In the genomic region with DNA sequence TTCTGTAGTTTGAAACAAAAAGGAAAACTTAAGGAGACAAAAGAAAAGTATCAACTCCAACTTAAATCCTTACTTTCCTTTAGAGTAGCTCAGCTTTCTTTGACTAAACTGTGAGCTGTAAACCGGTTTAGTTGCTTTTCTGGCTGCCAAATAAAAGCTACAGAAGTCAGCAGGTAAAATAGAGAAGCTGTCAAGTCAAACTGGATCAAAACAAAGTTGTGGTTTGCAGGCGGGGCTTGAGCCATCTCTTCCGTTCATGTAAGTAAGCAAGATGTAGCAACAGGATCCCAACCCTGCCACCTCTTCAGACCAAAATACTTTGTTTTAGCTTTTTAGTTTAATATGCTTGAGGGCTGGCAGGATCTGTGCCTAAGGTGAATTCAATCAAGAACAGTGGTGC, we compare ENCODE assay signal across 12 mouse cellular contexts. TPM values are rescaled to one million over a fixed set of nuclear protein-coding genes. Genes with fewer than 3 reads are reported as not detected.
A peak's percentile ranks its signal among the peaks of the same experiment; 100 is the strongest.
DNase-seq lines count a peak whose midpoint lies in the region; ATAC-seq and TF ChIP-seq lines count a peak whose summit lies in the region.
"Had no signal": no experiment of that assay in that cellular context is flagged by ENCODE, and none has a peak within 500 bp of the region (broad histone marks: within the 10 kb centered on the region; RNA-seq: fewer than 3 reads in every experiment).

No protein-coding gene starts in this region.

- TF ChIP-seq CTCF in MEL (IDR thresholded peaks at IDR 0.05 in 2 of 3, conservative IDR thresholded peaks at IDR 0.05 in 1 of 3; ENCODE audit: control insufficient read depth in 1 of 3, insufficient read depth in 1 of 3, low read depth in 2 of 3, low read length in 3 of 3, poor library complexity in 1 of 3, severe bottlenecking in 1 of 3), result no peak

- no peak overlapping the region for H3K4me3 ChIP-seq in heart, embryonic 10.5 days
- peak overlapping the region in 1 of 2 experiments; percentile 45; a peak in 2 of 4 replicates for H3K4me3 ChIP-seq in MEL (ENCODE audit: control insufficient read depth in 1 of 2, insufficient read depth in 1 of 2, low read depth in 2 of 2, low read length in 2 of 2)
- no peak overlapping the region for H3K4me3 ChIP-seq in stomach, embryonic 16.5 days (replicated peaks; ENCODE audit: low read length)
- H3K4me3 ChIP-seq in midbrain, embryonic 11.5 days (ENCODE audit: low read depth, low read length), result no peak overlapping the region
- H3K4me3 ChIP-seq: forebrain, embryonic 12.5 days; kidney, embryonic 15.5 days had no signal

- ATAC-seq in stomach, embryonic 16.5 days (ENCODE audit: insufficient read depth, low FRiP score), result no peak
- ATAC-seq in midbrain, embryonic 11.5 days (ENCODE audit: low FRiP score), result no peak
- ATAC-seq: midbrain, embryonic 16.5 days had no signal

- 49% methylated on average over 3 of the region's 3 CpGs for WGBS in heart, embryonic 10.5 days
- 34% methylated on average over 3 of the region's 3 CpGs for WGBS in stomach, embryonic 16.5 days
- WGBS in midbrain, embryonic 11.5 days, result 52% methylated on average over 3 of the region's 3 CpGs

- H3K36me3 ChIP-seq in heart, embryonic 10.5 days, result peaks cover 6% of the 10 kb centered on the region; the same call in 1 of the 2 replicates
- H3K36me3 ChIP-seq in MEL (ENCODE audit: control insufficient read depth in 1 of 2, insufficient read depth in 2 of 2, low read length in 2 of 2), result peaks cover 0 to 10% of the 10 kb centered on the region in 2 experiments; a peak in 2 of 4 replicates
- H3K36me3 ChIP-seq in stomach, embryonic 16.5 days (ENCODE audit: control insufficient read depth, insufficient read depth, low read length), result no peaks in the 10 kb centered on the region
- no peaks in the 10 kb centered on the region for H3K36me3 ChIP-seq in midbrain, embryonic 11.5 days (ENCODE audit: control insufficient read depth, insufficient read depth, low read length)
- H3K36me3 ChIP-seq: forebrain, embryonic 12.5 days; kidney, embryonic 15.5 days had no signal

- H3K79me2 ChIP-seq in MEL (ENCODE audit: control insufficient read depth, insufficient read depth, low read length, poor library complexity), result no peaks in the 10 kb centered on the region

- H3K27me3 ChIP-seq in heart, embryonic 10.5 days (ENCODE audit: insufficient read depth, poor library complexity, severe bottlenecking), result no peaks in the 10 kb centered on the region
- H3K27me3 ChIP-seq in MEL (ENCODE audit: control insufficient read depth in 1 of 2, insufficient read depth in 2 of 2, low read length in 2 of 2), result no peaks in the 10 kb centered on the region
- no peaks in the 10 kb centered on the region for H3K27me3 ChIP-seq in stomach, embryonic 16.5 days (ENCODE audit: control insufficient read depth, insufficient read depth, low read length)
- no peaks in the 10 kb centered on the region for H3K27me3 ChIP-seq in midbrain, embryonic 11.5 days (ENCODE audit: control insufficient read depth, insufficient read depth, low read length)
- H3K27me3 ChIP-seq: forebrain, embryonic 12.5 days; kidney, embryonic 15.5 days had no signal

- peak; percentile 89 for DNase-seq in heart, adult 11 months
- no peak for DNase-seq in heart, embryonic 10.5 days (ENCODE audit: low spot score)
- peak; percentile 81 for DNase-seq in MEL (ENCODE audit: low read depth, low spot score)
- peak; percentile 20 for DNase-seq in lung, postnatal 10 days
- DNase-seq in kidney, adult 11 months, result no peak
- no peak for DNase-seq in midbrain, embryonic 11.5 days (ENCODE audit: low spot score, missing footprints)
- DNase-seq in gastrocnemius, adult 18-20 months (ENCODE audit: low spot score), result no peak
- DNase-seq: cerebellum, postnatal 10 days had no signal

- H3K4me2 ChIP-seq in stomach, embryonic 16.5 days (ENCODE audit: low read depth, low read length), result no peak overlapping the region
- H3K4me2 ChIP-seq in midbrain, embryonic 11.5 days, result no peak overlapping the region
- H3K4me2 ChIP-seq: forebrain, embryonic 12.5 days; kidney, embryonic 15.5 days had no signal

- peaks cover 17% of the 10 kb centered on the region; the same call in 1 of the 2 replicates for H3K4me1 ChIP-seq in heart, embryonic 10.5 days
- peaks cover 3 to 10% of the 10 kb centered on the region in 2 experiments for H3K4me1 ChIP-seq in MEL (ENCODE audit: control insufficient read depth in 1 of 2, insufficient read depth in 2 of 2, low read length in 2 of 2)
- H3K4me1 ChIP-seq in stomach, embryonic 16.5 days (ENCODE audit: control insufficient read depth, insufficient read depth, low read length), result no peaks in the 10 kb centered on the region
- H3K4me1 ChIP-seq in midbrain, embryonic 11.5 days (ENCODE audit: control insufficient read depth, insufficient read depth, low read length), result no peaks in the 10 kb centered on the region
- H3K4me1 ChIP-seq: forebrain, embryonic 12.5 days had no signal

- no peak overlapping the region for H3K9ac ChIP-seq in MEL (ENCODE audit: control insufficient read depth, low read depth, low read length, poor library complexity, severe bottlenecking)
- no peak overlapping the region for H3K9ac ChIP-seq in stomach, embryonic 16.5 days (ENCODE audit: low read length)
- H3K9ac ChIP-seq in midbrain, embryonic 11.5 days (ENCODE audit: low read length), result no peak overlapping the region
- H3K9ac ChIP-seq: forebrain, embryonic 12.5 days; kidney, embryonic 15.5 days had no signal

- no peak for TF ChIP-seq POLR2A in MEL (IDR thresholded peaks at IDR 0.05; ENCODE audit: control insufficient read depth in 1 of 2, insufficient read depth in 1 of 2, low read depth in 1 of 2, low read length in 2 of 2, poor library complexity in 1 of 2)

- no peak for TF ChIP-seq RAD21 in MEL (IDR thresholded peaks at IDR 0.05; ENCODE audit: low read depth, low read length)

- TF ChIP-seq EP300 in MEL (IDR thresholded peaks at IDR 0.05; ENCODE audit: low read depth in 1 of 2, low read length in 2 of 2), result no peak

- no peak overlapping the region for H3K27ac ChIP-seq in heart, embryonic 10.5 days
- peak overlapping the region; percentile 11; the same call in 1 of the 2 replicates for H3K27ac ChIP-seq in MEL (ENCODE audit: control insufficient read depth, low read depth, low read length)
- H3K27ac ChIP-seq in stomach, embryonic 16.5 days (ENCODE audit: low read length), result peak overlapping the region; percentile 29; the same call in 1 of the 2 replicates
- no peak overlapping the region for H3K27ac ChIP-seq in midbrain, embryonic 11.5 days (ENCODE audit: low read depth, low read length)
- H3K27ac ChIP-seq: forebrain, embryonic 12.5 days; kidney, embryonic 15.5 days had no signal

- H3K9me3 ChIP-seq in heart, embryonic 10.5 days, result no peaks in the 10 kb centered on the region
- H3K9me3 ChIP-seq in MEL (replicated peaks; ENCODE audit: insufficient read depth, low read length), result no peaks in the 10 kb centered on the region
- no peaks in the 10 kb centered on the region for H3K9me3 ChIP-seq in stomach, embryonic 16.5 days (replicated peaks; ENCODE audit: control insufficient read depth, low read length)
- H3K9me3 ChIP-seq in midbrain, embryonic 11.5 days (ENCODE audit: control insufficient read depth, low read length), result no peaks in the 10 kb centered on the region
- H3K9me3 ChIP-seq: forebrain, embryonic 12.5 days; kidney, embryonic 15.5 days had no signal

TF ChIP-seq in MEL, 35 proteins besides CTCF, POLR2A, EP300 and RAD21:
- no peak for TF ChIP-seq ZMIZ1 (IDR thresholded peaks at IDR 0.05; ENCODE audit: low read depth, low read length)
- TF ChIP-seq ZC3H11A (IDR thresholded peaks at IDR 0.05; ENCODE audit: low read depth, low read length), result no peak
- no peak for TF ChIP-seq E2F4 (IDR thresholded peaks at IDR 0.05; ENCODE audit: borderline replicate concordance, low read depth, low read length)
- TF ChIP-seq SIN3A (IDR thresholded peaks at IDR 0.05; ENCODE audit: low read length), result peak; percentile 79
- no peak for TF ChIP-seq HCFC1 (IDR thresholded peaks at IDR 0.05; ENCODE audit: low read depth, low read length)
- no peak for TF ChIP-seq ELF1 (IDR thresholded peaks at IDR 0.05; ENCODE audit: low read depth, low read length)
- peak; percentile 41; the same call in 1 of the 2 replicates for TF ChIP-seq MXI1 (IDR thresholded peaks at IDR 0.05; ENCODE audit: low read depth, low read length)
- no peak for TF ChIP-seq CHD2 (IDR thresholded peaks at IDR 0.05; ENCODE audit: low read length)

RNA-seq across cellular contexts. Expression of gene Pacs1, which starts 15.8 kb away (rescaled TPM):
- 23.1 and 23.4 TPM in 2 replicates for polyA plus RNA-seq in heart, embryonic 10.5 days (2016; fragmentation: Nextera tagmentation; extraction: Ambion mirVana)
- 5.7 TPM in 2 replicates for total RNA-seq in MEL (2012; rRNA removed)
- polyA plus RNA-seq in MEL (2012; ENCODE audit: insufficient read depth in 1 of 2, insufficient read length in 2 of 2, low read depth in 1 of 2, low replicate concordance in 2 of 2, missing spikeins in 1 of 2), result 10 to 100 TPM in 1 of 2 experiments, not detected in 1; 19.9 TPM
- 13.0 and 13.5 TPM in 2 replicates for polyA plus RNA-seq in stomach, embryonic 16.5 days (2015; fragmentation: Nextera tagmentation; extraction: Ambion mirVana)
- polyA plus RNA-seq in midbrain, embryonic 11.5 days (2014; fragmentation: Nextera tagmentation; extraction: Ambion mirVana), result 24.8 and 26.1 TPM in 2 replicates
- total RNA-seq in gastrocnemius, adult 18-20 months (2021), result 1 to 10 TPM; 6.5 to 8.2 TPM

RNA-seq across cellular contexts. Expression of gene Sf3b2, which starts 38.1 kb away (rescaled TPM):
- 261 and 313 TPM in 2 replicates for polyA plus RNA-seq in heart, embryonic 10.5 days (2016; fragmentation: Nextera tagmentation; extraction: Ambion mirVana)
- total RNA-seq in MEL (2012; rRNA removed), result 178 and 180 TPM in 2 replicates
- 100 to 1,000 TPM; 259 to 331 TPM for polyA plus RNA-seq in MEL (2012; ENCODE audit: insufficient read depth in 1 of 2, insufficient read length in 2 of 2, low read depth in 1 of 2, low replicate concordance in 2 of 2, missing spikeins in 1 of 2)
- 253 and 275 TPM in 2 replicates for polyA plus RNA-seq in stomach, embryonic 16.5 days (2015; fragmentation: Nextera tagmentation; extraction: Ambion mirVana)
- 377 and 399 TPM in 2 replicates for polyA plus RNA-seq in midbrain, embryonic 11.5 days (2014; fragmentation: Nextera tagmentation; extraction: Ambion mirVana)
- total RNA-seq in gastrocnemius, adult 18-20 months (2021), result 10 to 100 TPM; 66.7 to 68.2 TPM

RNA-seq across cellular contexts. Expression of gene Gal3st3, which starts 41.0 kb away (rescaled TPM):
- 2.8 and 4.5 TPM in 2 replicates for polyA plus RNA-seq in heart, embryonic 10.5 days (2016; fragmentation: Nextera tagmentation; extraction: Ambion mirVana)
- not detected in 2 replicates for total RNA-seq in MEL (2012; rRNA removed)
- polyA plus RNA-seq in MEL (2012; ENCODE audit: insufficient read depth in 1 of 2, insufficient read length in 2 of 2, low read depth in 1 of 2, low replicate concordance in 2 of 2, missing spikeins in 1 of 2), result under 1 TPM in 1 of 2 experiments, not detected in 1; 0.04 TPM
- 1.7 and 2.1 TPM in 2 replicates for polyA plus RNA-seq in stomach, embryonic 16.5 days (2015; fragmentation: Nextera tagmentation; extraction: Ambion mirVana)
- polyA plus RNA-seq in midbrain, embryonic 11.5 days (2014; fragmentation: Nextera tagmentation; extraction: Ambion mirVana), result 15.6 TPM in 2 replicates
- not detected for total RNA-seq in gastrocnemius, adult 18-20 months (2021)

Comparison
In these comparisons a context has a peak if more than half of its experiments do, and no peak if none do; other contexts are left out.
1. DNase-seq: peak in heart, adult 11 months (single experiment), MEL (single experiment) and lung, postnatal 10 days (single experiment); none in heart, embryonic 10.5 days (single experiment), kidney, adult 11 months (single experiment), midbrain, embryonic 11.5 days (single experiment) and gastrocnemius, adult 18-20 months (single experiment).
2. H3K27ac ChIP-seq: peak in MEL (single experiment) and stomach, embryonic 16.5 days (single experiment); none in heart, embryonic 10.5 days (single experiment) and midbrain, embryonic 11.5 days (single experiment).